Mouse (Mus musculus) neural tube, embryonic 15.5 days (tissue): Measurements from ENCODE around the gene Slc29a3. TPM values are rescaled to one million over a fixed set of nuclear protein-coding genes. Genes with fewer than 3 reads are reported as not detected.
"Not testable (repeated sequence)": the region's sequence is repeated elsewhere in the genome, so short reads cannot be mapped to it uniquely, and the experiment has no call there.

Experiments
- ATAC-seq: fragments of 200-750 bp; cut with Nextera tagmentation; 2 replicates; pipeline ENCODE4 v1.8.0; 2017; ENCODE audit warnings: mild to moderate bottlenecking, moderate TSS enrichment, moderate library complexity; ENCODE audit not compliant: low FRiP score
- H3K27ac ChIP-seq: fragments of 300-500 bp; sonication (generic); replicated peaks from 2 replicates; pipeline ENCODE4 v1.5.1; 2015; ENCODE audit warnings: mild to moderate bottlenecking, inconsistent platforms
- H3K27me3 ChIP-seq: fragments of 300-500 bp; sonication (generic); replicated peaks from 2 replicates; pipeline ENCODE4 v1.6.1; 2015; ENCODE audit warnings: inconsistent platforms
- H3K36me3 ChIP-seq: fragments of 300-500 bp; sonication (generic); 2 replicates; pipeline ENCODE4 v1.6.1; 2015; ENCODE audit warnings: inconsistent platforms
- H3K4me1 ChIP-seq: fragments of 300-500 bp; sonication (generic); 2 replicates; pipeline ENCODE4 v1.6.1; 2015; ENCODE audit warnings: inconsistent platforms
- H3K4me2 ChIP-seq: fragments of 300-500 bp; sonication (generic); 2 replicates; pipeline ENCODE4 v1.6.1; 2015; ENCODE audit warnings: inconsistent platforms, mild to moderate bottlenecking, moderate library complexity
- H3K4me3 ChIP-seq: fragments of 300-500 bp; sonication (generic); replicated peaks from 2 replicates; pipeline ENCODE4 v1.5.1; 2015; ENCODE audit warnings: mild to moderate bottlenecking, inconsistent platforms
- H3K9ac ChIP-seq: fragments of 300-500 bp; sonication (generic); replicated peaks from 2 replicates; pipeline ENCODE4 v1.6.1; 2015; ENCODE audit warnings: mild to moderate bottlenecking, inconsistent platforms
- H3K9me3 ChIP-seq: fragments of 300-500 bp; sonication (generic); replicated peaks from 2 replicates; pipeline ENCODE4 v1.6.1; 2016; ENCODE audit warnings: inconsistent platforms
- whole genome bisulfite sequencing: fragments of 180-500 bp; shearing (Covaris S2); methylation state at CpG from one replicate; pipeline ENCODE4 v1.1.7; 2015; ENCODE audit warnings: mixed read lengths; 5-methylcytosine and 5-hydroxymethylcytosine counted together
- polyA plus RNA-seq: library from polyadenylated mRNA; unstranded; fragments of >200 nt; fragmentation: Nextera tagmentation; extraction: Ambion mirVana; gene quantifications from 2 replicates; pipeline ENCODE4 v1.2.1, GENCODE M21; 2015

Slc29a3 gene
- polyA plus RNA-seq, 1 experiment from 2014 or later: 12.6 TPM

DNA sequence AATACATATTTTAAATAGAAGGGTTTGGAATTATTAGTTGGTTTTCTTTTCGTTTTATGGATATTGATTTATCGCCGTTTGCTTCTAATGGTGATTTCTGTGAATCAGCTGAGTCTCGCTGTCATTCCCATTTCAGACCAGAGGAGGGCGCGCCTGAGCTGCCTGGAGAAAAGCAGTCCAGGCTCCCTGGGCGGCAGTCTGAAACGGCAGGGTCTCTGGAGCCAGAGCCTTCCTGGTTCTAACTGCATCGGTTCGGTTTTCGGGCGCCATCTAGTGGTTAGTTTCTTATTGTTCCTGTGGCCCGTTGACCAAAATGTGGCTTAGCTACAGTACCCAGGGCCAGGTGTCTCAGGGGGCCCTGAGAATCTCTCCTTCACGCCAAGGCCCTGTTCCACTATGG is 7.8 kb upstream of the Slc29a3 start:
- Histone ChIP-seq H3K4me2 (no peak overlapping the region), H3K36me3 (no peaks in the 10 kb centered on the region), H3K9me3 (no peaks in the 10 kb centered on the region), H3K27me3 (no peaks in the 10 kb centered on the region), H3K4me3 (no peak overlapping the region), H3K9ac (no peak overlapping the region), H3K4me1 (no peaks in the 10 kb centered on the region), H3K27ac (no peak overlapping the region)
- WGBS: 4% methylated on average over 14 of the region's 14 CpGs
- ATAC-seq: peak; percentile 85

DNA sequence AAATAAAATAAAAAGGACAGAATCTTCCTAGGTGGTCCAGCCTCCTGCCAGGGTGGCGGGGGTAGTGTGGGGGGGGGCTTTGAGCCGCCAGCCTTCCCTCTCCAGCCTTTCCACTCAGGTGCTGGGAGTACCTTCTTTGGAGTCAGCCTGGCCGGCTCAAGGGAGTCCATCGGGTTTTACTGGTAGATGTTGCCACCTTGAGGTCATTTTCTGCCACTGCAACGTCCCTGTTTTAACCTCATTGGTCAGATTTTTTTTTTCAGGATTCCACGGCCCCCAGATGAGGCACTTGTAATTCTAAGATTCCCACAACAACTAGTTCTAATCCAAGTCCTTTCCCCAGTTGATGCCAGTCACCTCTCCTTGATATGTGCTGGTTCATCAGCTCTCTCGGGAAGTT is 4.4 kb upstream of the Slc29a3 start:
- Histone ChIP-seq H3K4me3 (no peak overlapping the region), H3K4me2 (no peak overlapping the region), H3K9me3 (no peaks in the 10 kb centered on the region), H3K9ac (no peak overlapping the region), H3K27me3 (no peaks in the 10 kb centered on the region), H3K4me1 (peaks cover 9% of the 10 kb centered on the region), H3K36me3 (no peaks in the 10 kb centered on the region), H3K27ac (no peak overlapping the region)
- ATAC-seq: no peak
- WGBS: 4% methylated on average over 7 of the region's 7 CpGs

DNA sequence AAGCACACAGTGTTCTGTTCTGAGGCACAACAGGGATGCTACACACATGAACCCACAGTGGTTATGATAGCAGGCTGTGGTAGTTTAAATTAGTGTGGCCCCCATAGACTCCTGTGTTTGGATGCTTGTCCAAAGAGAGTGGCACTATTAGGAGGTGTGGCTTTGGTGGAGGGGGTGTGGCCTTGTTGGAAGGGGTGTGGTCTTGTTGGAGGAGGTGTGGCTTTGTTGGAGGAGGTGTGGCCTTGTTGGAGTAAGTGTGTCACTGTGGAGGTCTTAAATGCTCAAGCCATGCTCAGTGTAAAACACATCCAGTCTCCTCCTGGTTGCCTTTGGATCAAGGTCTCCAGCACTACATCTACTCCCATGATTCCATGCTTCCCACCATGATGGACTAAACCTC is 3.6 kb upstream of the Slc29a3 start:
- Histone ChIP-seq H3K9me3 (no peaks in the 10 kb centered on the region), H3K27ac (no peak overlapping the region), H3K9ac (no peak overlapping the region), H3K27me3 (no peaks in the 10 kb centered on the region), H3K4me2 (no peak overlapping the region), H3K36me3 (no peaks in the 10 kb centered on the region), H3K4me1 (peaks cover 17% of the 10 kb centered on the region), H3K4me3 (no peak overlapping the region)
- no peak for ATAC-seq

DNA sequence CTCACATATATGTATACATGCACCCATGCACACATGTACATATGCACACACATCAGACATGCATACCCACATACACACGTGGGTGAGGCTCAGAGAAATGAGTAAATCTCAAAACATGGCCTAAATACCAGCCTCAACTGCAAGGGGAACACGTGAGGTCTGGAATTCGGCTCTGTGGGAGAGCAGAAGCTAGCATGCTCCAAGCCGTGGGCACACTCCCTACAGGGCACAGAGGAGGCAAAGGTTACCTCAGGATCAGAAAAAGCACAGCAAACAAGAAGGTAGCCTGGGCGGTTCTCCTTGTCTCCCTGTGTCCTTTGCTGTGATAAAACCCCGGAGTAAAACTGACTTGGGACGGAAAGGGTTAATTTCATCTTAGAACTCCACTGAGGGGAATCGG is 1.3 kb upstream of the Slc29a3 start:
- Histone ChIP-seq H3K4me3 (no peak overlapping the region), H3K27me3 (no peaks in the 10 kb centered on the region), H3K4me1 (peaks cover 35% of the 10 kb centered on the region), H3K9me3 (no peaks in the 10 kb centered on the region), H3K27ac (no peak overlapping the region), H3K9ac (no peak overlapping the region), H3K36me3 (no peaks in the 10 kb centered on the region), H3K4me2 (no peak overlapping the region)
- WGBS: 82% methylated on average over 8 of the region's 8 CpGs
- no peak for ATAC-seq

DNA sequence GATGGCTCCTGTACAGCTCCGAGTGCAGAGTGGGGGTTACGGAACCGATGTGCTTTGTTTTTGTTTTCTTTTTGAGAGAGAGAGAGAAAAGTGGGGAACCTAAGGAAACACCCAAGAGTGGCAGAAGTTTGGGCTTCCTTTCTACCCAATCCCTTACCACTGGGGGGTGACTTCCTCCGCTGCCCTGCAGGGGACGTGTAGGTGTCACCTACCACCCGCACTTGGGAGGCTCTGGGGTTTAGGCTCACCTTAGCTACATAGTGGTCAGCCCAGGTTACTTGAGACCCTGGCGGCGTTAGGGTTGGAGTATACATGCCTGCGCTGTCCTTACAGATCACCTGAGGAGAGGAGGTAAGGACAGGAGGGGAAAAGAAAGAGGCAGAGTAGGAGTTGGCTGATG is 667 bp upstream of the Slc29a3 start:
- 78% methylated on average over 9 of the region's 9 CpGs for WGBS
- no peaks in the 10 kb centered on the region for H3K9me3 ChIP-seq
- H3K36me3 ChIP-seq: no peaks in the 10 kb centered on the region
- no peak overlapping the region for H3K9ac ChIP-seq
- peaks cover 42% of the 10 kb centered on the region for H3K4me1 ChIP-seq
- no peaks in the 10 kb centered on the region for H3K27me3 ChIP-seq
- ATAC-seq: no peak
- H3K4me2 ChIP-seq: 0 out of 2 replicates have a peak overlapping the region, but pooled peaks have one; percentile 84
- peak overlapping the region; percentile 57 for H3K4me3 ChIP-seq
- H3K27ac ChIP-seq: no peak overlapping the region

DNA sequence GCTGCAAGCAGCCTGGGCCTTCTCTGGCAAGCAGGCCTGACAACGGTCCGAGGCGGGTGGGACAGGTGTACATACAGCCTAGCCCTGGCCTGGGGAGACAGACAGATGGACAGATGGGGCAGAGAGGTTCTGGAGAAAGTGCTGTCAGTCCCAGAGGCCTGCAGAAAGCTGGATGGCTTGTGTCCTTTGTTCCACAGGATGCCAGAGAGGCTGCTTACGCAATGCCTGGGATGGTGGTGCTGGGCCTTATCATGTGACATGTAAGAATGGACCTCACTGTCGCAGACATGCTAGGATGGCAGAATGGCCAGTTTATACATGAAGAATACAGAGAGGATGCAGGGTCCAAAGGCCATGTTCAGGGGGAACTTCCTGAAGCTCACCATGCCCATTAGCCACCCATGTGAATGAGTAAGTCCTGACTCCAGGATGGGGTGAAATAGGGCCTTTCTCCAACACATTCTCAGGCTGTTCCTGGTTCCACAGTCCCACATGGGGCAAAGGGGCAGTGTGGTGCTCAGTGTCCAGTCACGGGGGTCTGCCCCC is 4.9 kb downstream of the Slc29a3 start:
- Histone ChIP-seq H3K27ac (peak overlapping the region; percentile 3; the same call in 1 of the 2 replicates), H3K4me1 (peaks cover 58% of the 10 kb centered on the region), H3K27me3 (no peaks in the 10 kb centered on the region), H3K4me3 (no peak overlapping the region), H3K9me3 (no peaks in the 10 kb centered on the region), H3K9ac (peak overlapping the region; percentile 31), H3K4me2 (no peak overlapping the region), H3K36me3 (no peaks in the 10 kb centered on the region)
- ATAC-seq: no peak
- 69% methylated on average over 6 of the region's 6 CpGs for WGBS

DNA sequence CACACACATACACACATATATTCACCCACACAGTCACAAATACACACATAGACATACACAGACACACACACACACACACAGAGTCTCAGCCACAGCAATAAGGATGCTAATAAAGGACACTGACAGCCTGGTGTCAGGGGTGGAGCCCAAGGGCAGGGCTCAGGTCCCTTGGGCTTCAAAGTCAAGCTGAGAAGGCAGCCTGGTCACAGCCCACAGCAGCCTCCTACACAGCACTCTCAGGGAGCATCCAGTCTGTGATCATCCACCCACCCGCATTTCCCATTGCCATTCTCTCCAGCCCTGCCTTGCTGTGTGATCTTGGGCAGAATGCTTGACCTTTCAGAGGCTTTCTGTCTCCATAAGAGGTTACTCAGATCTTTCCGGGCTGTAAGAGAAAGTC is 6.1 kb downstream of the Slc29a3 start:
- H3K4me1 ChIP-seq: peaks cover 49% of the 10 kb centered on the region
- no peak overlapping the region for H3K9ac ChIP-seq
- H3K4me2 ChIP-seq: peak overlapping the region; percentile 9; the same call in 1 of the 2 replicates
- 77% methylated on average over 2 of the region's 2 CpGs for WGBS
- H3K36me3 ChIP-seq: no peaks in the 10 kb centered on the region
- peak overlapping the region; percentile 28; the same call in 1 of the 2 replicates for H3K27ac ChIP-seq
- H3K9me3 ChIP-seq: no peaks in the 10 kb centered on the region
- H3K4me3 ChIP-seq: no peak overlapping the region
- no peak for ATAC-seq
- H3K27me3 ChIP-seq: no peaks in the 10 kb centered on the region

DNA sequence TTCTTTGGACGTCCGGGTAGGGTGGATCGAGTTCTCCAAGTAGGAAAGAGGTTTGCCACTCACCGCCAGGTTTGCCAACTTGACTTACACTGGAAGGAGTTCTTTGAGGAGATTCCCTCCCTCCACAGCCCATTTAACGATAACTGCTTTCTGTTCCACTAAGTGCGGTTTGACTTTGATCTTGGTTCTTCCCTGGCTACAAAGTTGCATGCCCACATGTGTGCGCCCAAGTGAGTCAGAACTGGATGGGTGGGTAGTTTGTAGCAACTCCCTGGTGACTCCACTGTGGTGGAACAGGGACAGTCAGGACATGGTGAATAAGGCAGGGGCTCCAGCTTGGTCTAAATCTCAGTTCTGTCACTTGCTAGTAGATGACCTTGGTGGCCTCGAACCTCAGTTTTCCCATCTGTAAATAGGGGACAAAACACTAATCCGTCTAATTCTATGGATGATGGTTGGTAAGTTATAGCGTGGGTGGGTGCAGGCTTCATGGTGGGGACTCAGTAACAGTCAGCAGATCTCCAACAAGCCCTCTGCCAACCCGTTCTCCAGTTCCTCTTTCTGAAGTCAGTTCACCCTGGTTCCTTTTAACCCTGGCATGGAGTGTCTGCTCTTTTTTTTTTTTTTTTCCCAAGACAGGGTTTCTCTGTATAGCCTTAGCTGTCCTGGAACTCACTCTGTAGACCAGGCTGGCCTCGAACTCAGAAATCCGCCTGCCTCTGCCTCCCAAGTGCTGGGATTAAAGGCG is 7.9 kb downstream of the Slc29a3 start:
- no peaks in the 10 kb centered on the region for H3K36me3 ChIP-seq
- no peak overlapping the region for H3K27ac ChIP-seq
- no peak overlapping the region for H3K4me3 ChIP-seq
- 87% methylated on average over 14 of the region's 14 CpGs for WGBS
- no peaks in the 10 kb centered on the region for H3K9me3 ChIP-seq
- no peaks in the 10 kb centered on the region for H3K27me3 ChIP-seq
- H3K4me2 ChIP-seq: no peak overlapping the region
- ATAC-seq: no peak
- no peak overlapping the region for H3K9ac ChIP-seq
- peaks cover 32% of the 10 kb centered on the region for H3K4me1 ChIP-seq

DNA sequence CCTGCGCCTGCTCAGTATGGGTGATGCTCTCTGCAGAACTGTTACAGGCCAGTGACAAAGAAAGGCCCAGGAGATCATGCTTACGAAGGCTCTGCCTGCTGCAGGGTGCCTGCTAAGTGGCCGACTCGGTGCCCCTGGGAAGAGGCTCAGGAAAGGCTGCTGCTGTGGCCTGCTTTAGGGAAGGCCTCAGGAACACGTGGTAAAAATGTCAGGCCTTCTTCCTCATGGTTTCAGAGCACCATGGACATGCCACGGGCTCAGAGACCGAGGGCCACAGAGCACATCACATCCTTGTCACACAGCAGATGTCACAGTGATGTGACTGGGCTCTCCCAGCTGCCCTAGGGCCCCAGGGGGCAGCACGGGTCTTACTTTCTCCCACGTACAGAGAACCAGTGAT is 8.9 kb downstream of the Slc29a3 start:
- Histone ChIP-seq H3K4me3 (no peak overlapping the region), H3K27me3 (no peaks in the 10 kb centered on the region), H3K4me2 (no peak overlapping the region), H3K9me3 (no peaks in the 10 kb centered on the region), H3K36me3 (no peaks in the 10 kb centered on the region), H3K9ac (no peak overlapping the region), H3K4me1 (peaks cover 24% of the 10 kb centered on the region), H3K27ac (no peak overlapping the region)
- WGBS: 67% methylated on average over 9 of the region's 9 CpGs
- no peak for ATAC-seq

DNA sequence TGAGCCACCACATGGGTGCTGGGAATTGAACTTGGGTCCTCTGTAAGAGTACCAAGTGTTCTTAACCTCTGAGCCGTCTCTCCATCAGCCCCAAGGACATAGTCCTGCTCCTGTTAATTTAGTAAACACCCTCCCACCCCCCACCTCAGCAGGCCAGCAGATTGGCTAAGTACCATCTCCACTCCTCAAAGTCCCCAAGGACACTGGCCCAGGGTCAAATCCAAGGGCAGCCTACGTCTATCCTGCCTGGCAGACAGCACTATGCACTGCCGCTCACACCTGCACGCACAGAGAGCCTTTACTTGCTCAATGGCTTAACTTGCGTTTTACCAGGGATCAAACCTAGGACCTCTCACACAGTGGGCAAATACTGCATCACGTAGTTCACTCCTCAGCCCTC is 9.7 kb downstream of the Slc29a3 start:
- no peak overlapping the region for H3K27ac ChIP-seq
- no peaks in the 10 kb centered on the region for H3K36me3 ChIP-seq
- H3K4me1 ChIP-seq: peaks cover 17% of the 10 kb centered on the region
- no peaks in the 10 kb centered on the region for H3K27me3 ChIP-seq
- no peak overlapping the region for H3K9ac ChIP-seq
- ATAC-seq: no peak
- no peak overlapping the region for H3K4me2 ChIP-seq
- H3K4me3 ChIP-seq: no peak overlapping the region
- WGBS: 87% methylated on average over 6 of the region's 6 CpGs
- no peaks in the 10 kb centered on the region for H3K9me3 ChIP-seq

DNA sequence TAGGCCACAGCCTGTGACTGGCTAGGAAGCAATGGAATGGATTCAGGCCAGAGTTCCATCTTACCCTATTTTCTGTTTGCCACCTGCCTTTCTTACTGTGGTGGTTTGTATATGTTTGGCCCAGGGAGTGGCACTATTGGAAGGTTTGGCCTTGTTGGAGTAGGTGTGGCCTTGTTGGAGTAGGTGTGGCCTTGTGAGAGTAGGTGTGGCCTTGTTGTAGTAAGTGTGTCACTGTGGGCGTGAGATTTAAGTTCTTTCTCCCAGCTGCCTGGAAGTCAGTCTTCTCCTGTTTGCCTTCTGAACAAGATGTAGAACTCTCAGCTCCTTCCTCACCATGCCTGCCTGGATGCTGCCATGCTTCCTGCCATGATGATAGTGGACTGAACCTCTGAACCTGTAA is 10.3 kb downstream of the Slc29a3 start:
- H3K9ac ChIP-seq, H3K36me3 ChIP-seq, ATAC-seq, H3K9me3 ChIP-seq, H3K27ac ChIP-seq, H3K27me3 ChIP-seq, H3K4me2 ChIP-seq, H3K4me3 ChIP-seq: not testable (repeated sequence)
- H3K4me1 ChIP-seq: peaks cover 13% of the 10 kb centered on the region
- WGBS: 87% methylated on average over 1 of the region's 1 CpGs

DNA sequence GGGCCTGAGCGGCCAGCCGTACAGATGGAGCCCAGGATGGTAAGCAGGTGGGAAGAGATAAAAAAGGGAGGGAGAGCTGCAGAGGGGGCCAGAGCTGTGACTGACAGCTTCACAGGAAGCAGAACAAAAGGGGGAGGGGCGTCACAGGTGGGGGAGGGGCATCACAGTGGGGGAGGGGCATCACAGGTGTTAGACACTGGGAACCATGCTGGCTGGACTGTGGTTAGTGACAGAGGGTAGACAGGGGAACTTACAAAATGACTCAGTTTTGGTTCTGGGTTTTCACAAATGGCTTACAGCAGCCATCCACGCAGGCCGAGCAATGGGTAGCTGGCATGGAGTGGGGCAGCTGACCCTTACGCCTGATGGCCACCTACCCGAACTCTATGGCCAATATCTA is 11.2 kb downstream of the Slc29a3 start:
- 81% methylated on average over 7 of the region's 7 CpGs for WGBS
- Histone ChIP-seq H3K9me3 (no peaks in the 10 kb centered on the region), H3K4me3 (no peak overlapping the region), H3K4me1 (peaks cover 11% of the 10 kb centered on the region), H3K27me3 (no peaks in the 10 kb centered on the region), H3K36me3 (no peaks in the 10 kb centered on the region), H3K9ac (no peak overlapping the region), H3K4me2 (no peak overlapping the region), H3K27ac (no peak overlapping the region)
- ATAC-seq: no peak
